Mouse (Mus musculus) ES-CJ7 (cell line): ENCODE results near the gene Dnmt3c.
"Not testable (repeated sequence)": the region's sequence is repeated elsewhere in the genome, so short reads cannot be mapped to it uniquely, and the experiment has no call there.

Experiments
- DNase-seq: peaks from one replicate; pipeline ENCODE4 v3.0.0; 2011; ENCODE audit warnings: low read depth, low spot score

Gene Dnmt3c

GRCm38 (mm10) chr2:153696352-153696751 lies at the start of gene Dnmt3c:
TSS of gene Dnmt3c (plus strand) at chr2:153696652.
- DNase-seq = no peak

GRCm38 (mm10) chr2:153648773-153649297 lies 47.6 kb upstream of the Dnmt3c start:
- peak; percentile 32 for DNase-seq

GRCm38 (mm10) chr2:153649298-153650013 lies 47.0 kb upstream of the Dnmt3c start, which contains the start of gene Dnmt3b:
TSS of gene Dnmt3b (plus strand) at chr2:153649450.
- peak; percentile 22 for DNase-seq

GRCm38 (mm10) chr2:153650014-153650687 lies 46.3 kb upstream of the Dnmt3c start:
- peak; percentile 46 for DNase-seq

- DNase-seq = peak; percentile 84
Measured at GRCm38 (mm10) chr2:153651681-153652080, 44.8 kb upstream of the Dnmt3c start.

- not testable (repeated sequence) for DNase-seq
Measured at GRCm38 (mm10) chr2:153657659-153658058, 38.8 kb upstream of the Dnmt3c start.

- peak; percentile 70 for DNase-seq
Measured at GRCm38 (mm10) chr2:153660616-153661015, 35.8 kb upstream of the Dnmt3c start.

- DNase-seq = no peak
Measured at GRCm38 (mm10) chr2:153665401-153665800, 31.1 kb upstream of the Dnmt3c start.

GRCm38 (mm10) chr2:153668754-153669376 lies 27.6 kb upstream of the Dnmt3c start:
- DNase-seq = peak; percentile 69

GRCm38 (mm10) chr2:153670111-153670510 lies 26.3 kb upstream of the Dnmt3c start:
- DNase-seq = no peak

- no peak for DNase-seq
Measured at GRCm38 (mm10) chr2:153672619-153673018, 23.8 kb upstream of the Dnmt3c start.

- DNase-seq = not testable (repeated sequence)
Measured at GRCm38 (mm10) chr2:153675364-153675763, 21.1 kb upstream of the Dnmt3c start.

- no peak for DNase-seq
Measured at GRCm38 (mm10) chr2:153676944-153677343, 19.5 kb upstream of the Dnmt3c start.

- DNase-seq = no peak
Measured at GRCm38 (mm10) chr2:153677550-153677949, 18.9 kb upstream of the Dnmt3c start.

- DNase-seq = no peak
Measured at GRCm38 (mm10) chr2:153679959-153680358, 16.5 kb upstream of the Dnmt3c start.

GRCm38 (mm10) chr2:153693413-153693812 lies 3.0 kb upstream of the Dnmt3c start:
- not testable (repeated sequence) for DNase-seq

GRCm38 (mm10) chr2:153694462-153695085 lies 1.9 kb upstream of the Dnmt3c start:
- DNase-seq = peak; percentile 75

- no peak for DNase-seq
Measured at GRCm38 (mm10) chr2:153703389-153703788, 6.9 kb downstream of the Dnmt3c start.

GRCm38 (mm10) chr2:153710701-153711330 lies 14.4 kb downstream of the Dnmt3c start:
- DNase-seq = peak; percentile 50

GRCm38 (mm10) chr2:153712646-153713091 lies 16.2 kb downstream of the Dnmt3c start:
- no peak for DNase-seq

- no peak for DNase-seq
Measured at GRCm38 (mm10) chr2:153713227-153713626, 16.8 kb downstream of the Dnmt3c start.
